Mouse (Mus musculus): ENCODE results near the gene Trat1. TPM values are rescaled to one million over a fixed set of nuclear protein-coding genes. Genes with fewer than 3 reads are reported as not detected.

Trat1 gene
- polyA plus RNA-seq, 1 experiment from 2014 or later = not detected

GRCm38 (mm10) chr16:48701896-48702295, 69.9 kb downstream of the Trat1 start:
- Histone ChIP-seq H3K36me3 (no peaks in the 10 kb centered on the region), H3K27me3 (no peaks in the 10 kb centered on the region), H3K9me3 (no peaks in the 10 kb centered on the region), H3K27ac (replicated peaks) (no peak overlapping the region), H3K4me1 (replicated peaks) (no peaks in the 10 kb centered on the region), H3K4me2 (no peak overlapping the region), H3K4me3 (no peak overlapping the region), H3K9ac (no peak overlapping the region)
- 86% methylated on average over 3 of the region's 3 CpGs for WGBS
- ATAC-seq (ENCODE audit: low read depth) = no peak

Other genes starting within 250 kb of the Trat1 start
- gene Retnlb, start 44.8 kb upstream of the Trat1 start, polyA plus RNA-seq (2015; fragmentation: Nextera tagmentation; extraction: Ambion mirVana) = not detected in 2 replicates
- gene Retnla, start 70.5 kb upstream of the Trat1 start, polyA plus RNA-seq (2015; fragmentation: Nextera tagmentation; extraction: Ambion mirVana) = not detected in 2 replicates
- gene Retnlg, start 100.6 kb upstream of the Trat1 start, polyA plus RNA-seq (2015; fragmentation: Nextera tagmentation; extraction: Ambion mirVana) = 0.47 TPM in 1 of 2 replicates, not detected in the other
- 48.2 and 50.1 TPM in 2 replicates for gene Dzip3, start 222.1 kb upstream of the Trat1 start, polyA plus RNA-seq (2015; fragmentation: Nextera tagmentation; extraction: Ambion mirVana)
- 6.2 and 7.3 TPM in 2 replicates for gene Cip2a, start 222.2 kb upstream of the Trat1 start, polyA plus RNA-seq (2015; fragmentation: Nextera tagmentation; extraction: Ambion mirVana)